Mouse (Mus musculus) kidney, adult 9 months (tissue): Measurements from ENCODE around the gene Faxc.
A peak's percentile ranks its signal among the peaks of the same experiment; 100 is the strongest.

ENCODE experiments used
- DNase-seq: peaks from one replicate; pipeline ENCODE4 v3.0.0; 2022

The Faxc gene

GRCm38 (mm10) chr4:21930971-21931771 lies at the start of gene Faxc:
Gene Faxc, plus strand, starts transcription at chr4:21931329.
- peak; percentile 8 for DNase-seq

- DNase-seq = no peak
These were observed 48.3 kb upstream of the Faxc start for GRCm38 (mm10) chr4:21882806-21883205.

GRCm38 (mm10) chr4:21885831-21886230 lies 45.3 kb upstream of the Faxc start:
- DNase-seq = no peak

GRCm38 (mm10) chr4:21931772-21932630 lies 872 bp downstream of the Faxc start:
- peak; percentile 3 for DNase-seq

- no peak for DNase-seq
These were observed 4.2 kb downstream of the Faxc start for GRCm38 (mm10) chr4:21935378-21935777.

GRCm38 (mm10) chr4:21936424-21936823 lies 5.3 kb downstream of the Faxc start:
- no peak for DNase-seq

- no peak for DNase-seq
These were observed 6.8 kb downstream of the Faxc start for GRCm38 (mm10) chr4:21937890-21938289.

- DNase-seq = no peak
These were observed 13.5 kb downstream of the Faxc start for GRCm38 (mm10) chr4:21944672-21945071.

- peak; percentile 20 for DNase-seq
These were observed 20.3 kb downstream of the Faxc start for GRCm38 (mm10) chr4:21951444-21951843.

GRCm38 (mm10) chr4:21952255-21952654 lies 21.1 kb downstream of the Faxc start:
- DNase-seq = no peak

GRCm38 (mm10) chr4:21957570-21958321 lies 26.6 kb downstream of the Faxc start:
- DNase-seq = peak; percentile 51

- DNase-seq = no peak
These were observed 40.8 kb downstream of the Faxc start for GRCm38 (mm10) chr4:21971949-21972348.

- no peak for DNase-seq
These were observed 43.0 kb downstream of the Faxc start for GRCm38 (mm10) chr4:21974126-21974525.

- DNase-seq = no peak
These were observed 49.3 kb downstream of the Faxc start for GRCm38 (mm10) chr4:21980471-21980870.

- DNase-seq = no peak
These were observed 51.3 kb downstream of the Faxc start for GRCm38 (mm10) chr4:21982449-21982848.

- no peak for DNase-seq
These were observed 55.7 kb downstream of the Faxc start for GRCm38 (mm10) chr4:21986857-21987256.

GRCm38 (mm10) chr4:21987460-21987859 lies 56.3 kb downstream of the Faxc start:
- no peak for DNase-seq

GRCm38 (mm10) chr4:21989571-21990091 lies 58.5 kb downstream of the Faxc start:
- DNase-seq = no peak

- DNase-seq = peak; percentile 9
These were observed 59.6 kb downstream of the Faxc start for GRCm38 (mm10) chr4:21990580-21991235.

GRCm38 (mm10) chr4:22017656-22018379 lies 86.7 kb downstream of the Faxc start:
- peak; percentile 54 for DNase-seq

GRCm38 (mm10) chr4:22018414-22018813 lies 87.3 kb downstream of the Faxc start:
- DNase-seq = no peak

- no peak for DNase-seq
These were observed 98.8 kb downstream of the Faxc start for GRCm38 (mm10) chr4:22029951-22030350.
